Mouse (Mus musculus) neural tube, embryonic 11.5 days (tissue): ENCODE measurements around the gene Sptbn4. TPM values are rescaled to one million over a fixed set of nuclear protein-coding genes. Genes with fewer than 3 reads are reported as not detected.

Experiments
- ATAC-seq: fragments of 200-750 bp; cut with Nextera tagmentation; 2 replicates; pipeline ENCODE4 v1.8.0; 2017; ENCODE audit warnings: moderate number of reproducible peaks, mild to moderate bottlenecking, moderate TSS enrichment, moderate library complexity; ENCODE audit not compliant: insufficient read depth, low FRiP score, low TSS enrichment
- DNase-seq: peaks from one replicate; pipeline ENCODE4 v3.0.0-alpha.2; 2015; ENCODE audit warnings: low spot score
- H3K27ac ChIP-seq: fragments of 300-500 bp; sonication (generic); 2 replicates; pipeline ENCODE4 v1.5.1; 2014; ENCODE audit warnings: low read depth, mild to moderate bottlenecking, low read length
- H3K27me3 ChIP-seq: fragments of 300-500 bp; sonication (generic); 2 replicates; pipeline ENCODE4 v1.6.1; 2014; ENCODE audit warnings: mild to moderate bottlenecking, low read length, mixed read lengths; ENCODE audit not compliant: control insufficient read depth, insufficient read depth
- H3K36me3 ChIP-seq: fragments of 300-500 bp; sonication (generic); 2 replicates; pipeline ENCODE4 v1.6.1; 2014; ENCODE audit warnings: mild to moderate bottlenecking, low read length, moderate library complexity, mixed read lengths; ENCODE audit not compliant: control insufficient read depth, insufficient read depth
- H3K4me1 ChIP-seq: fragments of 300-500 bp; sonication (generic); 2 replicates; pipeline ENCODE4 v1.6.1; 2014; ENCODE audit warnings: low read length, mixed read lengths; ENCODE audit not compliant: control insufficient read depth, insufficient read depth
- H3K4me2 ChIP-seq: fragments of 300-500 bp; sonication (generic); 2 replicates; pipeline ENCODE4 v1.6.1; 2014; ENCODE audit warnings: low read depth, mild to moderate bottlenecking, moderate library complexity
- H3K4me3 ChIP-seq: fragments of 300-500 bp; sonication (generic); 2 replicates; pipeline ENCODE4 v1.5.1; 2014; ENCODE audit warnings: low read depth, low read length
- H3K9ac ChIP-seq: fragments of 300-500 bp; sonication (generic); 2 replicates; pipeline ENCODE4 v1.6.1; 2014; ENCODE audit warnings: mild to moderate bottlenecking, low read length
- H3K9me3 ChIP-seq: fragments of 300-500 bp; sonication (generic); 2 replicates; pipeline ENCODE4 v1.6.1; 2016; ENCODE audit warnings: low read length; ENCODE audit not compliant: control insufficient read depth
- WGBS: fragments of 180-500 bp; shearing (Covaris S2); extraction: QIAGEN DNeasy Blood & Tissue Kit; methylation state at CpG from one replicate; pipeline ENCODE4 v1.1.7; 2014; 5-methylcytosine and 5-hydroxymethylcytosine counted together
- polyA plus RNA-seq: library from polyadenylated mRNA; unstranded; fragments of >200 nt; fragmentation: Nextera tagmentation; extraction: Ambion mirVana; gene quantifications from 2 replicates; pipeline ENCODE4 v1.2.1, GENCODE M21; 2014

Gene Sptbn4
- polyA plus RNA-seq, 1 experiment from 2014 or later: 0.34 TPM

- ATAC-seq (no peak), DNase-seq (no peak)
- no peak overlapping the region for H3K4me2 ChIP-seq
- H3K36me3 ChIP-seq: no peaks in the 10 kb centered on the region
- no peaks in the 10 kb centered on the region; the same call in 1 of the 2 replicates for H3K27me3 ChIP-seq
- H3K4me3 ChIP-seq: no peak overlapping the region
- H3K27ac ChIP-seq: no peak overlapping the region
- no peaks in the 10 kb centered on the region for H3K4me1 ChIP-seq
- WGBS: 38% methylated on average over 7 of the region's 7 CpGs
- no peaks in the 10 kb centered on the region for H3K9me3 ChIP-seq
- no peak overlapping the region for H3K9ac ChIP-seq
These were observed 131.5 kb downstream of the Sptbn4 start for GRCm38 (mm10) chr7:27315958-27316357.

- Histone ChIP-seq H3K9me3 (no peaks in the 10 kb centered on the region), H3K4me2 (no peak overlapping the region), H3K4me1 (no peaks in the 10 kb centered on the region), H3K36me3 (no peaks in the 10 kb centered on the region), H3K27ac (no peak overlapping the region), H3K9ac (no peak overlapping the region), H3K27me3 (peaks cover 10% of the 10 kb centered on the region), H3K4me3 (no peak overlapping the region)
- ATAC-seq: no peak
- 86% methylated on average over 3 of the region's 3 CpGs for WGBS
- DNase-seq: no peak
These were observed 133.1 kb downstream of the Sptbn4 start for GRCm38 (mm10) chr7:27314393-27314792.

- no peaks in the 10 kb centered on the region for H3K9me3 ChIP-seq
- no peaks in the 10 kb centered on the region for H3K4me1 ChIP-seq
- no peak for ATAC-seq
- H3K27ac ChIP-seq: no peak overlapping the region
- H3K9ac ChIP-seq: no peak overlapping the region
- no peak overlapping the region for H3K4me2 ChIP-seq
- peaks cover 12% of the 10 kb centered on the region for H3K27me3 ChIP-seq
- 92% methylated on average over 12 of the region's 12 CpGs for WGBS
- H3K36me3 ChIP-seq: no peaks in the 10 kb centered on the region
- DNase-seq: no peak
- no peak overlapping the region for H3K4me3 ChIP-seq
These were observed 135.7 kb downstream of the Sptbn4 start for GRCm38 (mm10) chr7:27311651-27312284.

- H3K4me2 ChIP-seq: no peak overlapping the region
- DNase-seq (no peak), ATAC-seq (no peak)
- no peak overlapping the region for H3K4me3 ChIP-seq
- 48% methylated on average over 8 of the region's 8 CpGs for WGBS
- no peaks in the 10 kb centered on the region for H3K4me1 ChIP-seq
- H3K9me3 ChIP-seq: no peaks in the 10 kb centered on the region
- no peaks in the 10 kb centered on the region for H3K36me3 ChIP-seq
- no peak overlapping the region for H3K9ac ChIP-seq
- H3K27me3 ChIP-seq: peaks cover 12% of the 10 kb centered on the region
- H3K27ac ChIP-seq: no peak overlapping the region
These were observed 136.4 kb downstream of the Sptbn4 start for GRCm38 (mm10) chr7:27310996-27311535.

GRCm38 (mm10) chr7:27310306-27310705 lies 137.2 kb downstream of the Sptbn4 start:
- no peak overlapping the region for H3K9ac ChIP-seq
- peak overlapping the region; percentile 30 for H3K4me2 ChIP-seq
- H3K9me3 ChIP-seq: no peaks in the 10 kb centered on the region
- no peak overlapping the region for H3K4me3 ChIP-seq
- 5% methylated on average over 17 of the region's 17 CpGs for WGBS
- H3K27ac ChIP-seq: no peak overlapping the region
- H3K4me1 ChIP-seq: no peaks in the 10 kb centered on the region
- H3K36me3 ChIP-seq: no peaks in the 10 kb centered on the region
- peaks cover 12% of the 10 kb centered on the region for H3K27me3 ChIP-seq
- no peak for DNase-seq
- no peak for ATAC-seq

- Histone ChIP-seq H3K27me3 (peaks cover 12% of the 10 kb centered on the region), H3K4me3 (no peak overlapping the region), H3K4me2 (no peak overlapping the region), H3K36me3 (no peaks in the 10 kb centered on the region), H3K9me3 (no peaks in the 10 kb centered on the region), H3K4me1 (no peaks in the 10 kb centered on the region), H3K9ac (no peak overlapping the region), H3K27ac (no peak overlapping the region)
- ATAC-seq (no peak), DNase-seq (no peak)
- 55% methylated on average over 3 of the region's 3 CpGs for WGBS
These were observed 137.7 kb downstream of the Sptbn4 start for GRCm38 (mm10) chr7:27309832-27310231.

GRCm38 (mm10) chr7:27308821-27309549 lies 138.5 kb downstream of the Sptbn4 start:
- Histone ChIP-seq H3K36me3 (no peaks in the 10 kb centered on the region), H3K27ac (no peak overlapping the region), H3K4me3 (peak overlapping the region; percentile 18), H3K9ac (no peak overlapping the region), H3K27me3 (peaks cover 12% of the 10 kb centered on the region), H3K9me3 (no peaks in the 10 kb centered on the region), H3K4me2 (peak overlapping the region; percentile 44), H3K4me1 (no peaks in the 10 kb centered on the region)
- ATAC-seq: no peak
- DNase-seq: peak; percentile 33
- 8% methylated on average over 27 of the region's 28 CpGs for WGBS

- WGBS: 63% methylated on average over 9 of the region's 9 CpGs
- H3K4me1 ChIP-seq: no peaks in the 10 kb centered on the region
- H3K9ac ChIP-seq: no peak overlapping the region
- H3K36me3 ChIP-seq: no peaks in the 10 kb centered on the region
- no peak overlapping the region for H3K4me2 ChIP-seq
- peaks cover 12% of the 10 kb centered on the region for H3K27me3 ChIP-seq
- no peaks in the 10 kb centered on the region for H3K9me3 ChIP-seq
- DNase-seq (no peak), ATAC-seq (no peak)
- no peak overlapping the region for H3K27ac ChIP-seq
- no peak overlapping the region for H3K4me3 ChIP-seq
These were observed 139.9 kb downstream of the Sptbn4 start for GRCm38 (mm10) chr7:27307551-27307950.
